In the genomic region with DNA sequence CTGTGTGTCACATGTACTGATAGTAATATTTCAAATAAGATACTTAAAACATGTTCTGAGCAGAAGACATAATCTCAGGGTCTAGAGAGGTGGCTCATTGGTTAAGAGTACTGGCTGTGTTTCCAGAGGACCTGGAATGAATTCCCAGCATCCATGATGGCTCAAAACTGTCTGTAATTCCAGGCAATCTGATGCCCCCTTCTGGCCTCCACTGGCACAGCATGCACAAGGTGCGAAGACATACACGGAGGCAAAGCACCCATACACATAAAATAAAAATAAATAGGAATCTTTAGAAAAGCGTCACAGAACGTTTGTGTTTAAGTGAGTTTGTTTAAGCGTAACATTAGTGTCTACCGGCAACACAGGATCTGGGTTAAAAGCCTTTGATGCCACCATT, we compare ENCODE assay signal across 20 mouse cellular contexts. TPM values are rescaled to one million over a fixed set of nuclear protein-coding genes. Genes with fewer than 3 reads are reported as not detected.
DNase-seq lines count a peak whose midpoint lies in the region; ATAC-seq and TF ChIP-seq lines count a peak whose summit lies in the region.
"Had no signal": no experiment of that assay in that cellular context is flagged by ENCODE, and none has a peak within 500 bp of the region (broad histone marks: within the 10 kb centered on the region; RNA-seq: fewer than 3 reads in every experiment).

No protein-coding gene starts in this region.

- no peaks in the 10 kb centered on the region for H3K79me2 ChIP-seq in heart, adult 2 months (replicated peaks; ENCODE audit: control insufficient read depth, insufficient read depth, low read length)

- peak; percentile 44; the same call in 1 of the 2 replicates for TF ChIP-seq CTCF in testis, adult 2 months (IDR thresholded peaks at IDR 0.05; ENCODE audit: control insufficient read depth, insufficient read depth, insufficient replicate concordance, low read depth, low read length)
- TF ChIP-seq CTCF in heart, adult 2 months (IDR thresholded peaks at IDR 0.05), result no peak

- DNase-seq in kidney, adult 11 months, result no peak
- DNase-seq in testis, postnatal 14 days (ENCODE audit: low spot score), result no peak
- peak; percentile 63 for DNase-seq in R1 (ENCODE audit: low read depth, low spot score)
- no peak for DNase-seq in gastrocnemius, postnatal 10 days
- no peak for DNase-seq in heart, adult 2 months
- DNase-seq: adrenal gland, adult 8-10 months; cerebellum, adult 18-20 months; cerebellum, postnatal 36 days; gastrocnemius, postnatal 14 days; heart, adult 18-20 months; kidney, postnatal 4 days; lung, adult 2 months; thymus, postnatal 14 days had no signal

- no peak for TF ChIP-seq EP300 in heart, adult 2 months (IDR thresholded peaks at IDR 0.05; ENCODE audit: insufficient read depth, low read depth, low read length)

- H3K27me3 ChIP-seq in kidney, embryonic 15.5 days, result peaks cover 37% of the 10 kb centered on the region
- no peaks in the 10 kb centered on the region for H3K27me3 ChIP-seq in testis, adult 2 months (ENCODE audit: control insufficient read depth, insufficient read depth, low read length)
- peaks cover 7% of the 10 kb centered on the region for H3K27me3 ChIP-seq in heart, adult 2 months (ENCODE audit: control insufficient read depth, insufficient read depth, low read length)

- 0 out of 2 replicates have a peak, but pooled peaks cover 2% of the 10 kb centered on the region for H3K9me3 ChIP-seq in kidney, embryonic 15.5 days (replicated peaks)
- H3K9me3 ChIP-seq: heart, embryonic 15.5 days had no signal

- ATAC-seq in kidney, embryonic 15.5 days (replicated peaks; ENCODE audit: low FRiP score), result no peak
- ATAC-seq in cerebellum, adult (ENCODE audit: insufficient number of reproducible peaks, low FRiP score, low TSS enrichment), result no peak

- no peak overlapping the region for H3K27ac ChIP-seq in kidney, embryonic 15.5 days
- no peak overlapping the region for H3K27ac ChIP-seq in testis, adult 2 months (ENCODE audit: control insufficient read depth, insufficient read depth, low read depth, low read length)
- no peak overlapping the region for H3K27ac ChIP-seq in heart, adult 2 months
- H3K27ac ChIP-seq: heart, embryonic 15.5 days; limb, embryonic 13.5 days had no signal

- no peaks in the 10 kb centered on the region for H3K36me3 ChIP-seq in kidney, embryonic 15.5 days
- no peaks in the 10 kb centered on the region for H3K36me3 ChIP-seq in testis, adult 2 months (ENCODE audit: control insufficient read depth, insufficient read depth, low read length)
- no peaks in the 10 kb centered on the region for H3K36me3 ChIP-seq in heart, adult 2 months (ENCODE audit: control insufficient read depth, insufficient read depth, low read length)
- H3K36me3 ChIP-seq: heart, embryonic 15.5 days; limb, embryonic 13.5 days had no signal

- H3K4me2 ChIP-seq in kidney, embryonic 15.5 days, result peak overlapping the region; percentile 74; the same call in 1 of the 2 replicates

- TF ChIP-seq POLR2A in testis, adult 2 months (IDR thresholded peaks at IDR 0.05; ENCODE audit: control insufficient read depth, low read depth, low read length), result no peak
- TF ChIP-seq POLR2A in heart, adult 2 months (IDR thresholded peaks at IDR 0.05; ENCODE audit: insufficient read depth, low read depth, low read length), result no peak

- peaks cover 12% of the 10 kb centered on the region for H3K4me1 ChIP-seq in kidney, embryonic 15.5 days
- H3K4me1 ChIP-seq in testis, adult 2 months (ENCODE audit: control insufficient read depth, insufficient read depth, low read length), result peaks cover 6% of the 10 kb centered on the region
- H3K4me1 ChIP-seq in heart, adult 2 months (ENCODE audit: control insufficient read depth, insufficient read depth, low read length), result no peaks in the 10 kb centered on the region

- intact Hi-C loops in heart, adult 2 months (cut with DNase I), result no loop called here

- no peak overlapping the region for H3K4me3 ChIP-seq in kidney, embryonic 15.5 days (replicated peaks)
- no peak overlapping the region for H3K4me3 ChIP-seq in testis, adult 2 months (ENCODE audit: control insufficient read depth, low read depth, low read length)
- no peak overlapping the region for H3K4me3 ChIP-seq in heart, adult 2 months

- H3K9ac ChIP-seq in kidney, embryonic 15.5 days, result no peak overlapping the region
- no peak overlapping the region for H3K9ac ChIP-seq in heart, adult 2 months (ENCODE audit: low read depth, low read length)
- H3K9ac ChIP-seq: heart, embryonic 15.5 days; limb, embryonic 13.5 days had no signal

- WGBS in kidney, embryonic 15.5 days, result 81% methylated on average over 6 of the region's 6 CpGs
- 73% methylated on average over 6 of the region's 6 CpGs for WGBS in heart, adult 2 months

RNA-seq across cellular contexts. Expression of gene Slc5a8, which starts 1.0 kb away (rescaled TPM):
- polyA plus RNA-seq in kidney, embryonic 15.5 days (2015; fragmentation: Nextera tagmentation; extraction: Ambion mirVana), result 10.1 and 10.7 TPM in 2 replicates
- 0.02 TPM in 1 of 2 replicates, not detected in the other for polyA plus RNA-seq in testis, adult 2 months (2012; rRNA removed)
- total RNA-seq in gastrocnemius, postnatal 10 days (2021), result not detected
- total RNA-seq in heart, adult 2 months (2021), result not detected
- polyA plus RNA-seq in heart, adult 2 months (2012; rRNA removed), result 0.23 TPM in 1 of 2 replicates, not detected in the other
- total RNA-seq: gastrocnemius, postnatal 14 days; hematopoietic stem cell, adult 5-6 weeks; megakaryocyte-erythroid progenitor cell, adult 5-6 weeks had no signal

RNA-seq across cellular contexts. Expression of gene Utp20, which starts 58.2 kb away (rescaled TPM):
- polyA plus RNA-seq in kidney, embryonic 15.5 days (2015; fragmentation: Nextera tagmentation; extraction: Ambion mirVana), result 17.1 and 20.9 TPM in 2 replicates
- 4.9 and 6.1 TPM in 2 replicates for polyA plus RNA-seq in testis, adult 2 months (2012; rRNA removed)
- 10 to 100 TPM; 10.8 to 14.8 TPM for total RNA-seq in gastrocnemius, postnatal 10 days (2021)
- total RNA-seq in heart, adult 2 months (2021), result 10 to 100 TPM; 11.1 to 12.8 TPM
- polyA plus RNA-seq in heart, adult 2 months (2012; rRNA removed), result 3.4 and 6.5 TPM in 2 replicates
